Mouse (Mus musculus) liver, embryonic 14.5 days (tissue): Measurements from ENCODE around the gene Hk3. TPM values are rescaled to one million over a fixed set of nuclear protein-coding genes. Genes with fewer than 3 reads are reported as not detected.

ENCODE experiments used
- ATAC-seq: fragments of 200-750 bp; cut with Nextera tagmentation; 2 replicates; pipeline ENCODE4 v1.8.0; 2017; ENCODE audit warnings: moderate number of reproducible peaks, mild to moderate bottlenecking, moderate library complexity; ENCODE audit not compliant: insufficient read depth
- DNase-seq, 3 experiments: peaks; one replicate each; pipeline ENCODE4 v3.0.0-alpha.2; 2012 to 2013; ENCODE audit warnings: low read depth in 3 of 3, low spot score in 3 of 3
- H3K27ac ChIP-seq: fragments of 300-500 bp; sonication (generic); 2 replicates; pipeline ENCODE4 v1.5.1; 2014; ENCODE audit warnings: moderate library complexity, mild to moderate bottlenecking, control low read depth, inconsistent platforms
- H3K27me3 ChIP-seq: fragments of 300-500 bp; sonication (generic); 2 replicates; pipeline ENCODE4 v1.6.1; 2014; ENCODE audit warnings: mild to moderate bottlenecking, low read length, moderate library complexity; ENCODE audit not compliant: control insufficient read depth, insufficient read depth
- H3K36me3 ChIP-seq: fragments of 300-500 bp; sonication (generic); replicated peaks from 2 replicates; pipeline ENCODE4 v1.6.1; 2014; ENCODE audit warnings: low read depth; ENCODE audit not compliant: control insufficient read depth, insufficient read depth
- H3K4me1 ChIP-seq, 2 experiments: fragments of 200-500 bp in 1 of 2; fragments of 300-500 bp in 1 of 2; sonication (generic) in 1 of 2; replicated peaks; 2 replicates each; pipeline ENCODE4 v1.6.1; 2012 to 2014; ENCODE audit warnings: antibody characterized with exemption in 1 of 2, inconsistent platforms in 1 of 2, low read length in 1 of 2; ENCODE audit not compliant: control insufficient read depth in 2 of 2, insufficient read depth in 2 of 2
- H3K4me2 ChIP-seq: fragments of 300-500 bp; sonication (generic); 2 replicates; pipeline ENCODE4 v1.6.1; 2014; ENCODE audit warnings: low read depth, mild to moderate bottlenecking, control low read depth, moderate library complexity
- H3K4me3 ChIP-seq, 2 experiments: fragments of 200-500 bp in 1 of 2; fragments of 300-500 bp in 1 of 2; sonication (generic) in 1 of 2; 2 replicates each; pipeline ENCODE4 v1.5.1; 2012 to 2014; ENCODE audit warnings: low read depth in 2 of 2, low read length in 2 of 2, mild to moderate bottlenecking in 2 of 2, control low read depth in 1 of 2, inconsistent platforms in 1 of 2, moderate library complexity in 1 of 2; ENCODE audit not compliant: insufficient read depth in 1 of 2
- H3K9ac ChIP-seq: fragments of 300-500 bp; sonication (generic); replicated peaks from 2 replicates; pipeline ENCODE4 v1.6.1; 2014; ENCODE audit warnings: mild to moderate bottlenecking, control low read depth, moderate library complexity
- H3K9me3 ChIP-seq: fragments of 300-500 bp; sonication (generic); 2 replicates; pipeline ENCODE4 v1.6.1; 2016; ENCODE audit warnings: low read length, mixed read lengths; ENCODE audit not compliant: control insufficient read depth
- CTCF ChIP-seq: IDR thresholded peaks from 2 replicates; pipeline ENCODE4 v1.5.1; 2016; ENCODE audit warnings: antibody characterized with exemption, low read depth, control low read depth
- EP300 ChIP-seq: IDR thresholded peaks from 2 replicates; pipeline ENCODE4 v1.6.1; 2016; ENCODE audit warnings: antibody characterized with exemption, low read depth
- WGBS: fragments of 180-500 bp; shearing (Covaris S2); extraction: QIAGEN DNeasy Blood & Tissue Kit; methylation state at CpG from one replicate; pipeline ENCODE4 v1.1.7; 2014; ENCODE audit not compliant: insufficient replicate concordance; 5-methylcytosine and 5-hydroxymethylcytosine counted together
- polyA plus RNA-seq, 2 experiments: library from polyadenylated mRNA; depleted of rRNA in 1 of 2; stranded (reverse) in 1 of 2; unstranded in 1 of 2; fragments of >200 nt; fragmentation: Nextera tagmentation in 1 of 2; extraction: Ambion mirVana in 1 of 2; gene quantifications; 2 replicates each; pipeline versions ENCODE4 v1.2.1 to v1.2.3; 2012 to 2014

Hk3 gene
- polyA plus RNA-seq, 2 experiments, result 3.3 to 3.9 TPM

DNA sequence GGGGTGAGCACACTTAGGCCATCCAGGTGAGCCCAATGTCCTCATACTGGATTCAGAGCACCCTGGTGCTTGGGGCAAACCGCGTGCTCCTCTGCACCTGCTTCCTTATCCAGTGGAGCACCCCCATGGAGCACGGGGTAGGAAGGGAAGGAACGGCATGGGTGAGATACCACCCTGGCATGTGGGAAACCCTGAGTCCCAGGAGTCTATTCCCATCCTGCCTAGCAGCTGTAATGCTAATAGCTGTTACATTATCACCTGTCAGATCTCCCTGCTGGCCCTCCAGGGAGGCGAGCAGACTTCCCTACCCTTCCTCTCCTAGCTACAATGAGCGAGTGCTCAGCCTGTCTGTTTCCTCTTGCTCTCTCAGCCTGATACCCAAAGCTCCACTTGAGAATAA is 26.0 kb downstream of the Hk3 start:
- H3K9ac ChIP-seq, result no peak overlapping the region
- DNase-seq, result no peak
- no peaks in the 10 kb centered on the region for H3K4me1 ChIP-seq
- H3K27ac ChIP-seq, result no peak overlapping the region
- no peak overlapping the region for H3K4me3 ChIP-seq
- H3K9me3 ChIP-seq, result no peaks in the 10 kb centered on the region
- 43% methylated on average over 6 of the region's 6 CpGs for WGBS
- ATAC-seq, result no peak
- no peak overlapping the region for H3K4me2 ChIP-seq
- H3K27me3 ChIP-seq, result no peaks in the 10 kb centered on the region
- H3K36me3 ChIP-seq, result no peaks in the 10 kb centered on the region
- TF ChIP-seq CTCF, result no peak
- no peak for TF ChIP-seq EP300

DNA sequence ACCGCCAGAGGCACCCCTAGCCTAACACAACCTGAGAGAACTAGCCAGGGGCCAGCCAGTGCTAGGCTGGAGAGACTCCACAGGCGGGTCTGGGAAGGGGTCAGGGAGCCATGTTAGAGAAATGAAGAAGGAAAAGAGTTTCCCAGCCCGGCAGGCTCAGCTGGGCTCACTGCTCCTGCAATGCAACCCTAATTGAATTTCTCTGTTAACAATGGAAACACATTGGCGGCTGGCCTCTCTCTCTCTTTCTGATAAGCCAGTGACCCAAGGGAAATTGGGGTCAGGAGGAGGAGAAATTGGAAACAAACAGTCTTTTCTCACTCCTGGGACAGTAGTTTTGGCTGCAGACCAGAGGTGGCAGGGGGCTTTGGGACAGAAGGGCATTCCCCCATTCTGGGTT is 26.6 kb downstream of the Hk3 start:
- H3K9ac ChIP-seq, result no peak overlapping the region
- H3K36me3 ChIP-seq, result no peaks in the 10 kb centered on the region
- no peak for TF ChIP-seq CTCF
- TF ChIP-seq EP300, result no peak
- ATAC-seq, result no peak
- no peak overlapping the region for H3K27ac ChIP-seq
- H3K27me3 ChIP-seq, result no peaks in the 10 kb centered on the region
- no peak overlapping the region for H3K4me3 ChIP-seq
- no peaks in the 10 kb centered on the region for H3K9me3 ChIP-seq
- no peak overlapping the region for H3K4me2 ChIP-seq
- H3K4me1 ChIP-seq, result no peaks in the 10 kb centered on the region
- no peak for DNase-seq
- WGBS, result 26% methylated on average over 4 of the region's 4 CpGs

DNA sequence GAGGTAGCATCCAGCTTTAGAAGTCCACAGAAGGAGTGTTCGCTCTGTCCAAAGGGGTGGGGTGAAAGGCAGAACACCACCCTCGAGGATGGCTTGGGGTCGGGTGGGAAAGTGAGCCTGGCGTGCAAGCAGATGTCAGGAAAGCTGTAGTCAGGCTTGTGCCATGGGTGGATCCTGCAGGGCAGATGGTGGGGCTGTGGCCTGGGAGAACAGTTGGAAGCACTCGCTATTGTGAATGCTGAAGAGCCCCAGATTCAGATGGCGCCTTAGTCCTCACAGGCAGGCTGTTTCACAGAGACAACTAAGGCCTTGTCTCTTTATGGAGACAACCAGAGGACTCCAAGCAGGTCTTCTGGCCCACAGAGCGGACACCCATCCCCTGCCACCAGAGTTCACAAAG is 29.0 kb downstream of the Hk3 start:
- H3K4me3 ChIP-seq, result no peak overlapping the region
- H3K36me3 ChIP-seq, result no peaks in the 10 kb centered on the region
- no peaks in the 10 kb centered on the region for H3K4me1 ChIP-seq
- no peaks in the 10 kb centered on the region for H3K27me3 ChIP-seq
- ATAC-seq, result no peak
- WGBS, result 71% methylated on average over 7 of the region's 7 CpGs
- H3K9ac ChIP-seq, result no peak overlapping the region
- no peaks in the 10 kb centered on the region for H3K9me3 ChIP-seq
- DNase-seq, result no peak
- TF ChIP-seq EP300, result no peak
- no peak for TF ChIP-seq CTCF
- H3K27ac ChIP-seq, result no peak overlapping the region
- no peak overlapping the region for H3K4me2 ChIP-seq

DNA sequence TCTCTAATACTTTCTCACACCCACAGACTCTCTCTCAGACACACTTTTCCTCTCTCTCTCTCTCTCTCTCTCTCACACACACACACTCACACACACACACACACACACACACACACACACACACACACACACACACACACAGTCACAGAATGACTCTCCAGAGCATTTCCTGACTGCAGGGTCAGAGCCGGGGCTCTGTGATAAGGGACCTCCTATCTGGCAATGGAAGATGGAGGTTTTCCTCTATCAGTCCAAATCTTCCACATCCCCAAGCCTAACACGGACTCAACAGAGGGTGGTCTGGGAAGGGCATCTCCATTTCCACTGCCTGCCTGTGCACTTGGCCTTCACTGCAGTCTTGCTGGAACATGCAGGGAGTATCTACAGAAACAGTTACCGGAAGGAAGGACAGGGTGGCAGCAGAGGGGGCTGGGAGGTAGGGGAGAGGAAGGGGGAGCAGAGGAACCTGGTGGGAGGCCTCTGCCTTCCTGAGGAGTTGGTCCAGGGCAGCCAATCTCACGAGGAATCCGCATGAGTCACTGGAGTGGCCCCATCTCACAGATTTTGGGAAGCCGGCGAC is 32.9 kb downstream of the Hk3 start:
- TF ChIP-seq CTCF (no peak), EP300 (no peak)
- Histone ChIP-seq H3K9ac (no peak overlapping the region), H3K4me2 (no peak overlapping the region), H3K27ac (no peak overlapping the region), H3K9me3 (no peaks in the 10 kb centered on the region), H3K36me3 (no peaks in the 10 kb centered on the region), H3K4me1 (no peaks in the 10 kb centered on the region), H3K4me3 (no peak overlapping the region), H3K27me3 (no peaks in the 10 kb centered on the region)
- DNase-seq, result no peak
- 7% methylated on average over 7 of the region's 7 CpGs for WGBS
- no peak for ATAC-seq

DNA sequence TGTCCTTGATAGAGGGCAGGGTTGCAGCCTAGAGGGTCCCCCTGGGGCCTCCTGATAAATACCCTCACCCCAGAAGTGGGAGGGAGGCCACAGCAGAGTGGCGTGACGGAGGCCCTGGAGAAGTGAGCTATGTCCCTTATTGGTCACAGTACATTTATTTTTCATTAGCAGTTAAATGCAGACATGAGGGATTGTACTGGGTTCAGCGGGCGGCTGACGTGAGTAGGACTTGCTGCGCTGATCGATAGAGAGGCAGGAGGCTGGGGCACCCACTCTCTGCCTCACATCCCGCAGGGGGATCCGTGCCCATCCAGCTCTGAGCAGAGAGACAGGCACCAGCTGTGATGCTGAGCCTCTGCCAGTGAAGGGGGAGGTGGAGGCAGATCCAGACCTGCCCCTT is 33.8 kb downstream of the Hk3 start:
- H3K4me3 ChIP-seq, result no peak overlapping the region
- H3K27ac ChIP-seq, result no peak overlapping the region
- TF ChIP-seq CTCF (no peak), EP300 (no peak)
- no peaks in the 10 kb centered on the region for H3K9me3 ChIP-seq
- no peaks in the 10 kb centered on the region for H3K27me3 ChIP-seq
- H3K9ac ChIP-seq, result no peak overlapping the region
- no peak for DNase-seq
- H3K4me2 ChIP-seq, result no peak overlapping the region
- ATAC-seq, result no peak
- H3K36me3 ChIP-seq, result no peaks in the 10 kb centered on the region
- no peaks in the 10 kb centered on the region for H3K4me1 ChIP-seq
- WGBS, result 62% methylated on average over 9 of the region's 9 CpGs
